ENCODE assay signal across 9 mouse cellular contexts in the genomic region with DNA sequence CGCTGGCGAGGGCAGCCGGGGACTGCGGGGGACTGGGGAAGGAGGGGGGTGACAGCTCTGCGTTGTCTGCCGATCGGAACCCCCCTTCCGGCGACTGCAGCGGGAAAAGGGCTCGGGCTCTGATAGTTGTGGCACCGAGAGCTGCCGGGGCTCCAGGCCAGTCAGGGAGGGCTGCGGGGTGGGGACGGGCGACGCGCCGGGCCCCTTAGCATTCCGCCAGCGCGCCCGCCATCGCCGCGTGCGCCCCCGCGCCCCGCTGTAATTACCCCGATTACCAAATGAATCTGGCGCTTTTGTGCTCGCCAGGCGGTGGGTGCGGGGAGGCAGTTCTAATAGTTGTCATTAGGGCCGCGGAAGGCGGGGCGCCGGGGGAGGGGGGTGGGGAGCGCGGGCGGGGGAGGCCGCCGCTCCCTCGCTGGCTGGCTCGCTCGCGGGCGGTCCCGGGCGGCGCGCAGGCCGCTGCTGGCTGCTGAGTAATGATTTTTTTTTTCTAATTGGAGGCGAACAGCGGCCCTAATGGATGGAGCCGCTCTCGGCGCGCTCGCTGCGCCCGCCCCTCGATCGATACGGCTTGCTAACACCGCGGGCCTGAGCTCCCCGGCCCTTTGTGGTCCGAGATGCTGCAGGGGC.
DNase-seq lines count a peak whose midpoint lies in the region; ATAC-seq and TF ChIP-seq lines count a peak whose summit lies in the region.
"Had no signal": no experiment of that assay in that cellular context is flagged by ENCODE, and none has a peak within 500 bp of the region (broad histone marks: within the 10 kb centered on the region; RNA-seq: fewer than 3 reads in every experiment).

No protein-coding gene starts in this region.

- WGBS in heart, embryonic 13.5 days: 3% methylated on average over 71 of the region's 71 CpGs
- WGBS in kidney, postnatal 0 days: 4% methylated on average over 55 of the region's 71 CpGs
- WGBS in liver, embryonic 15.5 days (ENCODE audit: insufficient replicate concordance): 3% methylated on average over 51 of the region's 71 CpGs
- WGBS in neural tube, embryonic 15.5 days: 6% methylated on average over 45 of the region's 71 CpGs

- peak; percentile 4 to 38 for DNase-seq in left cerebral cortex, adult 18-20 months (ENCODE audit: low spot score in 2 of 2)
- no peak for DNase-seq in left cerebral cortex, adult 11 months (ENCODE audit: low spot score)
- DNase-seq in kidney, postnatal 0 days (ENCODE audit: low spot score): peak; percentile 48
- no peak for DNase-seq in urinary bladder, postnatal 25 days (ENCODE audit: low spot score)

- ATAC-seq in heart, embryonic 13.5 days (ENCODE audit: extremely low read depth, insufficient number of reproducible peaks, low FRiP score, low TSS enrichment): no peak
- ATAC-seq in kidney, postnatal 0 days (replicated peaks; ENCODE audit: low FRiP score, low read depth): 0 out of 2 replicates have a peak, but pooled peaks have one; percentile 30
- ATAC-seq in liver, embryonic 15.5 days (ENCODE audit: insufficient read depth): peak; percentile 22; the same call in 1 of the 2 replicates
- ATAC-seq in neural tube, embryonic 15.5 days (ENCODE audit: low FRiP score): peak; percentile 82

- peaks cover 78% of the 10 kb centered on the region for H3K27me3 ChIP-seq in heart, embryonic 13.5 days (replicated peaks)
- H3K27me3 ChIP-seq in kidney, postnatal 0 days (ENCODE audit: insufficient read depth, low read length): no peaks in the 10 kb centered on the region
- H3K27me3 ChIP-seq in liver, embryonic 15.5 days: peaks cover 60% of the 10 kb centered on the region
- H3K27me3 ChIP-seq in neural tube, embryonic 15.5 days (replicated peaks): peaks cover 29% of the 10 kb centered on the region; the same call in 1 of the 2 replicates

- H3K36me3 ChIP-seq in heart, embryonic 13.5 days: no peaks in the 10 kb centered on the region
- H3K36me3 ChIP-seq in kidney, postnatal 0 days (ENCODE audit: insufficient read depth, low read length): no peaks in the 10 kb centered on the region
- no peaks in the 10 kb centered on the region for H3K36me3 ChIP-seq in liver, embryonic 15.5 days (replicated peaks)
- H3K36me3 ChIP-seq in neural tube, embryonic 15.5 days: no peaks in the 10 kb centered on the region

- H3K4me2 ChIP-seq in heart, embryonic 13.5 days: peak overlapping the region; percentile 79
- H3K4me2 ChIP-seq in kidney, postnatal 0 days (ENCODE audit: low read length): peak overlapping the region; percentile 66
- H3K4me2 ChIP-seq in liver, embryonic 15.5 days: peak overlapping the region; percentile 62
- peak overlapping the region; percentile 68 for H3K4me2 ChIP-seq in neural tube, embryonic 15.5 days

- H3K9me3 ChIP-seq in heart, embryonic 13.5 days: no peaks in the 10 kb centered on the region
- H3K9me3 ChIP-seq in kidney, postnatal 0 days (replicated peaks; ENCODE audit: low read length): no peaks in the 10 kb centered on the region
- H3K9me3 ChIP-seq in liver, embryonic 15.5 days (replicated peaks): no peaks in the 10 kb centered on the region
- no peaks in the 10 kb centered on the region for H3K9me3 ChIP-seq in neural tube, embryonic 15.5 days (replicated peaks)

- no peaks in the 10 kb centered on the region for H3K4me1 ChIP-seq in brown adipose tissue, adult 24 weeks (ENCODE audit: control insufficient read depth, insufficient read depth, insufficient read length, low read length)
- peaks cover 31% of the 10 kb centered on the region for H3K4me1 ChIP-seq in heart, embryonic 13.5 days
- no peaks in the 10 kb centered on the region for H3K4me1 ChIP-seq in kidney, postnatal 0 days (replicated peaks; ENCODE audit: insufficient read depth, low read length)
- H3K4me1 ChIP-seq in liver, embryonic 15.5 days (replicated peaks): no peaks in the 10 kb centered on the region
- peaks cover 19% of the 10 kb centered on the region for H3K4me1 ChIP-seq in neural tube, embryonic 15.5 days

- H3K27ac ChIP-seq in brown adipose tissue, adult 24 weeks (replicated peaks; ENCODE audit: low read depth, low read length): no peak overlapping the region
- peak overlapping the region; percentile 69 for H3K27ac ChIP-seq in heart, embryonic 13.5 days (replicated peaks)
- H3K27ac ChIP-seq in kidney, postnatal 0 days: peak overlapping the region; percentile 60
- H3K27ac ChIP-seq in liver, embryonic 15.5 days (replicated peaks): no peak overlapping the region
- H3K27ac ChIP-seq in neural tube, embryonic 15.5 days (replicated peaks): peak overlapping the region; percentile 80
- H3K27ac ChIP-seq: macrophage had no signal

- no peak for TF ChIP-seq CTCF in kidney, postnatal 0 days (IDR thresholded peaks at IDR 0.05; ENCODE audit: low read depth)

- H3K4me3 ChIP-seq in brown adipose tissue, adult 24 weeks (ENCODE audit: insufficient read depth, low read depth, low read length): peak overlapping the region; percentile 47
- peak overlapping the region; percentile 57 for H3K4me3 ChIP-seq in heart, embryonic 13.5 days
- H3K4me3 ChIP-seq in kidney, postnatal 0 days (replicated peaks; ENCODE audit: low read depth, low read length): peak overlapping the region; percentile 37
- H3K4me3 ChIP-seq in liver, embryonic 15.5 days (replicated peaks): peak overlapping the region; percentile 46
- peak overlapping the region; percentile 41 for H3K4me3 ChIP-seq in neural tube, embryonic 15.5 days (replicated peaks)

- H3K9ac ChIP-seq in heart, embryonic 13.5 days: peak overlapping the region; percentile 81
- H3K9ac ChIP-seq in kidney, postnatal 0 days (ENCODE audit: low read depth, low read length): peak overlapping the region; percentile 54
- H3K9ac ChIP-seq in liver, embryonic 15.5 days: no peak overlapping the region
- H3K9ac ChIP-seq in neural tube, embryonic 15.5 days (replicated peaks): peak overlapping the region; percentile 48

Comparison
In these comparisons a context has a peak if more than half of its experiments do, and no peak if none do; other contexts are left out.
1. DNase-seq: peak in left cerebral cortex, adult 18-20 months (2 of 2) and kidney, postnatal 0 days (single experiment); none in left cerebral cortex, adult 11 months (single experiment) and urinary bladder, postnatal 25 days (single experiment).
2. H3K27ac ChIP-seq: peak in heart, embryonic 13.5 days (single experiment), kidney, postnatal 0 days (single experiment) and neural tube, embryonic 15.5 days (single experiment); none in brown adipose tissue, adult 24 weeks (single experiment) and liver, embryonic 15.5 days (single experiment).
3. Peak in every context shown above with its lines, with median percentiles within 50 percentile points of each other: H3K4me3 ChIP-seq and H3K4me2 ChIP-seq.